Mouse (Mus musculus) telencephalon, adult 2 months (tissue): Measurements from ENCODE around the gene Ddx28.

Experiments
- DNase-seq: peaks from one replicate; pipeline ENCODE4 v3.0.0-alpha.2; 2011; ENCODE audit warnings: low read depth, low spot score

Gene Ddx28

GRCm38 (mm10) chr8:105966692-105967311, 44.9 kb downstream of the Ddx28 start:
- DNase-seq = no peak

- no peak for DNase-seq
Observed at GRCm38 (mm10) chr8:105965905-105966341, 45.8 kb downstream of the Ddx28 start, which contains the start of gene Slc12a4. Gene Slc12a4, minus strand, starts transcription at chr8:105966097.

- no peak for DNase-seq
Observed at GRCm38 (mm10) chr8:105965266-105965904, 46.3 kb downstream of the Ddx28 start.

- no peak for DNase-seq
Observed at GRCm38 (mm10) chr8:105964506-105965265, 47.0 kb downstream of the Ddx28 start.

- no peak for DNase-seq
Observed at GRCm38 (mm10) chr8:105961536-105961935, 50.1 kb downstream of the Ddx28 start.

- DNase-seq = no peak
Observed at GRCm38 (mm10) chr8:105961101-105961500, 50.6 kb downstream of the Ddx28 start.
